4 mouse cellular contexts compared by ENCODE assay signal in genomic region chr14:53427636-53428035, GRCm38 (mm10).
A peak's percentile ranks its signal among the peaks of the same experiment; 100 is the strongest.
DNase-seq lines count a peak whose midpoint lies in the region.
"Not testable (repeated sequence)": the region's sequence is repeated elsewhere in the genome, so short reads cannot be mapped to it uniquely, and the experiment has no call there.

No protein-coding gene starts in this region.

- 0 out of 4 replicates have a peak overlapping the region, but pooled peaks of 1 of the 2 experiments have one; percentile 8 for H3K4me3 ChIP-seq in ES-E14 (ENCODE audit: insufficient read depth in 1 of 2, low read depth in 1 of 2, low read length in 2 of 2, poor library complexity in 1 of 2, severe bottlenecking in 1 of 2)

- in situ Hi-C loops in ES-E14 (cut with MboI; ENCODE audit: low sequenced_read_pairs in 2 of 2, unreplicated experiment in 2 of 2) = not testable (repeated sequence)

- not testable (repeated sequence) for H3K4me1 ChIP-seq in ES-E14 (ENCODE audit: control insufficient read depth in 2 of 2, insufficient read depth in 2 of 2, low read length in 2 of 2, poor library complexity in 1 of 2)

- not testable (repeated sequence) for H3K9ac ChIP-seq in ES-E14 (ENCODE audit: insufficient read depth, low read depth, low read length, poor library complexity, severe bottlenecking)

- not testable (repeated sequence) for H3K9me3 ChIP-seq in ES-E14 (ENCODE audit: control insufficient read depth, insufficient read depth, low read depth, low read length)

- DNase-seq in ES-CJ7 (ENCODE audit: low read depth, low spot score) = peak; percentile 69
- not testable (repeated sequence) for DNase-seq in ES-E14 (ENCODE audit: low read depth, low spot score)
- DNase-seq in R1 (ENCODE audit: low read depth, low spot score) = peak; percentile 84
- DNase-seq in ZHBTc4 (ENCODE audit: low read depth, low spot score) = peak; percentile 69

- peak overlapping the region; percentile 40; the same call in 1 of the 2 replicates for H3K27ac ChIP-seq in ES-E14 (ENCODE audit: insufficient read depth, low read depth, low read length, poor library complexity, severe bottlenecking)

- not testable (repeated sequence) for H3K36me3 ChIP-seq in ES-E14 (ENCODE audit: control insufficient read depth, insufficient read depth, low read length, poor library complexity, severe bottlenecking)
